Mouse (Mus musculus) hindbrain, embryonic 13.5 days (tissue): ENCODE measurements around the gene Pcsk2. TPM values are rescaled to one million over a fixed set of nuclear protein-coding genes. Genes with fewer than 3 reads are reported as not detected.

Source experiments
- ATAC-seq: fragments of 200-750 bp; cut with Nextera tagmentation; 2 replicates; pipeline ENCODE4 v1.8.0; 2017; ENCODE audit warnings: moderate TSS enrichment; ENCODE audit not compliant: low FRiP score
- H3K27ac ChIP-seq: fragments of 300-500 bp; sonication (generic); 2 replicates; pipeline ENCODE4 v1.5.1; 2015; ENCODE audit warnings: inconsistent platforms, mild to moderate bottlenecking, moderate library complexity
- H3K27me3 ChIP-seq: fragments of 300-500 bp; sonication (generic); 2 replicates; pipeline ENCODE4 v1.6.1; 2015; ENCODE audit warnings: mild to moderate bottlenecking, inconsistent platforms
- H3K36me3 ChIP-seq: fragments of 300-500 bp; sonication (generic); 2 replicates; pipeline ENCODE4 v1.6.1; 2015; ENCODE audit warnings: mild to moderate bottlenecking, inconsistent platforms
- H3K4me1 ChIP-seq: fragments of 300-500 bp; sonication (generic); replicated peaks from 2 replicates; pipeline ENCODE4 v1.6.1; 2015; ENCODE audit warnings: inconsistent platforms
- H3K4me2 ChIP-seq: fragments of 300-500 bp; sonication (generic); 2 replicates; pipeline ENCODE4 v1.6.1; 2015; ENCODE audit warnings: inconsistent platforms, mild to moderate bottlenecking, moderate library complexity
- H3K4me3 ChIP-seq: fragments of 300-500 bp; sonication (generic); 2 replicates; pipeline ENCODE4 v1.5.1; 2015; ENCODE audit warnings: mild to moderate bottlenecking, inconsistent platforms
- H3K9ac ChIP-seq: fragments of 300-500 bp; sonication (generic); 2 replicates; pipeline ENCODE4 v1.6.1; 2015; ENCODE audit warnings: mild to moderate bottlenecking, inconsistent platforms
- H3K9me3 ChIP-seq: fragments of 300-500 bp; sonication (generic); 2 replicates; pipeline ENCODE4 v1.6.1; 2016; ENCODE audit warnings: inconsistent platforms
- WGBS: fragments of 180-500 bp; shearing (Covaris S2); methylation state at CpG from one replicate; pipeline ENCODE4 v1.1.7; 2015; 5-methylcytosine and 5-hydroxymethylcytosine counted together
- polyA plus RNA-seq: library from polyadenylated mRNA; unstranded; fragments of >200 nt; fragmentation: Nextera tagmentation; extraction: Ambion mirVana; gene quantifications from 2 replicates; pipeline ENCODE4 v1.2.1, GENCODE M21; 2015

Gene Pcsk2
- polyA plus RNA-seq, 1 experiment from 2014 or later: 16.9 TPM

- Histone ChIP-seq H3K27ac (no peak overlapping the region), H3K4me1 (no peaks in the 10 kb centered on the region), H3K9ac (no peak overlapping the region), H3K27me3 (no peaks in the 10 kb centered on the region), H3K36me3 (no peaks in the 10 kb centered on the region), H3K4me2 (no peak overlapping the region), H3K4me3 (no peak overlapping the region), H3K9me3 (no peaks in the 10 kb centered on the region)
- WGBS: 94% methylated on average over 2 of the region's 2 CpGs
- no peak for ATAC-seq
These were observed 44.4 kb downstream of the Pcsk2 start for GRCm38 (mm10) chr2:143590398-143590797.

DNA sequence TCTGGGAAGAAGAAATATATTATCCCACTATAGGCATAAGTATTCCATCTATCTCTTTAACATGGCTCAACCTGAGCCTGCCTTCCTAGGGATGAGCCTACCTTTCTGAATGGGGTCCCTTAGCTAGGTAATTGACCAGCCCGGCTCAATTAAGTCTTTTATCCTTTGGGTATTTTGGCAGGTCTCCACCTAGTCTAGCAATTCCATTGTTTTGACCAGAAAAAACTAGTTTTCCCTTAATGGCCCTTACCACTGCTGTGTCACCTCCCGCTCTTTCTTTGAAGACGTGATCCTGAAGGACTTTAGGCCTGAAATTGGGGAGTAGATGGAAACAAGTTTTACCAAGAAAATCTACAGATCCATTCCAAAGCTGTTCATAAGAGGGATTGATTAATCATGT, 57.1 kb downstream of the Pcsk2 start:
- no peaks in the 10 kb centered on the region for H3K27me3 ChIP-seq
- no peak overlapping the region for H3K4me2 ChIP-seq
- WGBS: 76% methylated on average over 3 of the region's 3 CpGs
- H3K27ac ChIP-seq: no peak overlapping the region
- H3K9me3 ChIP-seq: no peaks in the 10 kb centered on the region
- no peaks in the 10 kb centered on the region for H3K4me1 ChIP-seq
- H3K9ac ChIP-seq: no peak overlapping the region
- no peaks in the 10 kb centered on the region for H3K36me3 ChIP-seq
- no peak for ATAC-seq
- H3K4me3 ChIP-seq: no peak overlapping the region

DNA sequence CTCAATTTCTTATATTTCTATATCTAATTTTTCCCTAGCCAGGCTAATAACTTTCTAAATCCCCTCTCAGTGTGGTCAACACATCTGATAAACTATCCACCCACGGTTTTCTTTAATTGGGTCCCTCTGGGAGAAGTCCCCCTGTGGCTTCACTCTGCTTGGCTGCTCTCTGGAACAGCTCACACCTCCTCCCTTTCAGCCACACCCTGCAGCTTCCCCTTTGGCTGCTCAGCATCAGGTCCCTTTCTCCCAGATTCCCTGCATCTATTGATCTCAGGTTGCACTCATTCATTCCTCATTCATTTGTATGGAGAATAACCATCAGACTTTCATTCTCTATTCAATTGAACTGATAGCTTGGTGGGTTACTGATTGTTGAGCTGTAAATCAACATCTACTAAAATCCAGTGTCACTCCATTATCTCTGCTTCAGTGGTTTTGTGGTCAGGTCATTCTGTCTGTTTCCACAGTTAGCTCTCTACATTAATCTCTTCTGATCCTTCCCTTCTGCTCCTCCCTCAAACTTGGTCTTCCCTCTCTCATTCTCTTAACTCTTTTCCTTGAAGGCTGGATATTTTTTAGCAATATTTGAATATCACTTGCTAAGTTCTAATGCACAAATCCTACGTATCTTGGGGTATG, 58.0 kb downstream of the Pcsk2 start:
- no peaks in the 10 kb centered on the region for H3K27me3 ChIP-seq

DNA sequence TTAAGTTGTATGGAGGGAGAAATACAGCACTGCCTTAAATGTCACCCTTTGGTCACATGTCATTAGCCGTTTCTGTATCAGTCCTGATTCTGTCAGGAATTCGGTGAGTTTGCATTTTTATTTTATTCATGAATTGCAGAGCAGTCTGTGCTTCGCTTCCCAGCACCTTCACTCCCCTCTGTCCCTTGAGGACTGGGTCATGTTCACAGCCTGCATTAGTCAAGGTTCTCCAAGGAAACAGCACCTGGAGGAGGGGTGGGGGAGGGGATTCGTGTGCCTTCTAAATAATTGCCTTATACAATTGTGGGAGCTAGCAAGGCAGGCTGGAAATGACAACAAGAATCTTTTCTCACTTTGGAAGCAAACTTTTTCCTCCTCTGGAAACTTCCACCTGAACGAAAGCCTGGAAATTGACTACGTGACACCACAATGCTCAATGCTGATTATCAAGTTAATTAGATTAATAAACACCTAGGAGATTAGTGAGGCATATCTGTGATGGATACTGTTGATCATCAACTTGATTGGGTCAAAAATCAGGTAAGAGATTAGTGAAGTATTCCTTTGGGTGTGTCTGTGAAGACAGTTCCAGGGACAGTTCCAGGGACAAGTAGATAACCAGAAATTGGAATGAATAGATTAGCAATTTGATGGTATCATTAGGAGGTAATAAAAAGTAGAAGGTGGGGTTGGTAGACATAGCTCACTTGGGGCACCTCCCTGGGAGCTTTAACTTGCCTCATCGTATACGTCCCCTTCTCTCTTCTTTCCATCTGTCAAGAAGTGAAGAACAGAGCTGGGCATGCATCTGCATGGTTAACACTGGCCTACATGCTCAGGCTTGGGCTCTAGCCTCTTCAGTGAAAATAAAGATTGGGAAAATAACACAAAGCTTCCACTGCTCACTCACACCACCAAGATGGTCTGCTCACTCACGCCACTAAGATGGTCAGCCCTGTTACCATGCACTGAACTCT, 64.7 kb downstream of the Pcsk2 start:
- 67% methylated on average over 9 of the region's 9 CpGs for WGBS

More for the DNA sequence above, 58.0 kb downstream of the Pcsk2 start:
- Histone ChIP-seq H3K4me2 (no peak overlapping the region), H3K27ac (no peak overlapping the region), H3K9me3 (no peaks in the 10 kb centered on the region), H3K4me1 (no peaks in the 10 kb centered on the region), H3K9ac (no peak overlapping the region), H3K4me3 (no peak overlapping the region), H3K36me3 (no peaks in the 10 kb centered on the region)
- ATAC-seq: no peak
- WGBS: 45% methylated on average over 2 of the region's 2 CpGs

DNA sequence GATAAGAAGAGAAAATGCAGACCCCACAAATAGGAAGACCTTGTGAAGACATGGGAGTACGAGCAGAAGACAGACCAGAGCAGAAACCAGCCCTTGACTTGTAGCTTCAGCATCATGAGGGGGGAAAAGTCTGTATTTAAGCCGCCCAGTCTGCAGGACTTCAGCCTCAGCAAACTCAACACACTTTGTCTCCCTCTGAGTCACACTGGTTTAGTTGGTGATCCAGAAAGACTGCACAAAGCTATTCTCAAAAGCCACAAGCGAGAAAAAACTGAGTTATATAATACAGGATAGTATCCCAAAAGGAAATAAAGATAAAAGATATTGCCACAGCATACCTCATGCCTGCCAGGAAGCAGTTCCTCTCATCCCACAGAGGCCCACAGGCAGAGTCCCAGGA, 67.5 kb downstream of the Pcsk2 start:
- no peak for ATAC-seq
- H3K36me3 ChIP-seq: no peaks in the 10 kb centered on the region
- no peak overlapping the region for H3K4me3 ChIP-seq
- H3K4me2 ChIP-seq: no peak overlapping the region
- H3K27ac ChIP-seq: no peak overlapping the region
- WGBS: 74% methylated on average over 3 of the region's 3 CpGs
- no peaks in the 10 kb centered on the region for H3K27me3 ChIP-seq
- H3K9ac ChIP-seq: no peak overlapping the region
- H3K9me3 ChIP-seq: no peaks in the 10 kb centered on the region
- H3K4me1 ChIP-seq: peaks cover 6% of the 10 kb centered on the region

More for the DNA sequence above, 64.7 kb downstream of the Pcsk2 start:
- peaks cover 6% of the 10 kb centered on the region for H3K4me1 ChIP-seq
- H3K36me3 ChIP-seq: no peaks in the 10 kb centered on the region
- 0 out of 2 replicates have a peak, but pooled peaks have one; percentile 38 for ATAC-seq
- no peak overlapping the region for H3K4me3 ChIP-seq
- no peak overlapping the region for H3K27ac ChIP-seq
- no peak overlapping the region for H3K9ac ChIP-seq
- no peaks in the 10 kb centered on the region for H3K27me3 ChIP-seq
- H3K9me3 ChIP-seq: no peaks in the 10 kb centered on the region
- H3K4me2 ChIP-seq: no peak overlapping the region

DNA sequence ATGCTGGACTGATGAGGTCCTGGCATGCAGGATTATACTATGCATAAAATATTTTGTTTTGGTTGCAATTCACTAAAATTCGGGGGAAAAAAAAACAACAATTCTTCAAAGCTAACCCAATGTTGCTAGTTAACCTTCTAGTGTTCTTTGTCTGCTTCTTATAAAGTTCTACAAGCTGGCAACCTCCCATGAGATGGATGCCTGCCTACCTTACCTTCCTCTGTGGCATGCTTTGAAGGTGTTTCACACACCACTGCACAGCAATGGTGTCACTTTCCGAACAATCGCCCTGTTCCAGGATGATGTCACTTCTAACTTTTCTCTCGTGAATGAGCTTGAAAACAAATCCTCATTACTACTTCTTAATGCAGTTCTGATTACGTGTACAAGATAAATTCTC, 68.8 kb downstream of the Pcsk2 start:
- H3K4me2 ChIP-seq: no peak overlapping the region
- no peaks in the 10 kb centered on the region for H3K9me3 ChIP-seq
- H3K27me3 ChIP-seq: no peaks in the 10 kb centered on the region
- no peak overlapping the region for H3K4me3 ChIP-seq
- 59% methylated on average over 5 of the region's 5 CpGs for WGBS
- peaks cover 6% of the 10 kb centered on the region for H3K4me1 ChIP-seq
- no peaks in the 10 kb centered on the region for H3K36me3 ChIP-seq
- H3K9ac ChIP-seq: no peak overlapping the region
- no peak for ATAC-seq
- H3K27ac ChIP-seq: no peak overlapping the region

DNA sequence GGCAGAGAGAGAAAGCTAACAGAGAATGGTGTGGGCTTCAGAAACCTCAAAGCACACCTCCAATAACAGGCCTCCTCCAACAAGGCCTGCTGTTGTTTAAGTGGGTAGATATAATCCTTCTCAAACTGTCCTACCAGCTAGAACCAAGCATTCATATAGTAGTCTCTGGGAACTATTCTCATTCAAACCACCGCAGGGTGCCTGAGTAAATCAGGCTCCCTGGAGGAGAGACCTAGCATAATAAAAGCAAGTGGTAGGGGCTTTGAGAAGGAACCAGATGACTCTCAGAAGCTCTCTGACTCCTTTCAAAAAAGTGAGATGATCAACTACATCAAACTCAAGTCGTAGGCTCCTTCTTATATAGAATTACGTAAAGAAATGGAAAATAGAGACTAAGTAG, 75.0 kb downstream of the Pcsk2 start:
- no peak overlapping the region for H3K9ac ChIP-seq
- no peak overlapping the region for H3K27ac ChIP-seq
- no peak for ATAC-seq
- no peak overlapping the region for H3K4me3 ChIP-seq
- no peaks in the 10 kb centered on the region; the same call in 1 of the 2 replicates for H3K4me1 ChIP-seq
- no peaks in the 10 kb centered on the region for H3K36me3 ChIP-seq
- no peak overlapping the region for H3K4me2 ChIP-seq
- 44% methylated on average over 3 of the region's 3 CpGs for WGBS
- no peaks in the 10 kb centered on the region for H3K27me3 ChIP-seq
- no peaks in the 10 kb centered on the region for H3K9me3 ChIP-seq

- Histone ChIP-seq H3K4me3 (no peak overlapping the region), H3K4me2 (no peak overlapping the region), H3K9ac (no peak overlapping the region), H3K4me1 (no peaks in the 10 kb centered on the region; the same call in 1 of the 2 replicates), H3K27ac (no peak overlapping the region), H3K36me3 (no peaks in the 10 kb centered on the region), H3K9me3 (no peaks in the 10 kb centered on the region), H3K27me3 (no peaks in the 10 kb centered on the region)
- WGBS: 80% methylated on average over 3 of the region's 3 CpGs
- ATAC-seq: no peak
These were observed 78.0 kb downstream of the Pcsk2 start for GRCm38 (mm10) chr2:143623916-143624315.

- Histone ChIP-seq H3K4me1 (no peaks in the 10 kb centered on the region), H3K36me3 (no peaks in the 10 kb centered on the region), H3K9ac (no peak overlapping the region), H3K27me3 (no peaks in the 10 kb centered on the region), H3K9me3 (no peaks in the 10 kb centered on the region), H3K27ac (no peak overlapping the region), H3K4me2 (no peak overlapping the region), H3K4me3 (no peak overlapping the region)
- no peak for ATAC-seq
- WGBS: 86% methylated on average over 1 of the region's 1 CpGs
These were observed 97.3 kb downstream of the Pcsk2 start for GRCm38 (mm10) chr2:143643305-143643704.

GRCm38 (mm10) chr2:143644374-143644773, 98.4 kb downstream of the Pcsk2 start:
- 88% methylated on average over 4 of the region's 4 CpGs for WGBS
- H3K4me1 ChIP-seq: no peaks in the 10 kb centered on the region
- H3K27ac ChIP-seq: no peak overlapping the region

DNA sequence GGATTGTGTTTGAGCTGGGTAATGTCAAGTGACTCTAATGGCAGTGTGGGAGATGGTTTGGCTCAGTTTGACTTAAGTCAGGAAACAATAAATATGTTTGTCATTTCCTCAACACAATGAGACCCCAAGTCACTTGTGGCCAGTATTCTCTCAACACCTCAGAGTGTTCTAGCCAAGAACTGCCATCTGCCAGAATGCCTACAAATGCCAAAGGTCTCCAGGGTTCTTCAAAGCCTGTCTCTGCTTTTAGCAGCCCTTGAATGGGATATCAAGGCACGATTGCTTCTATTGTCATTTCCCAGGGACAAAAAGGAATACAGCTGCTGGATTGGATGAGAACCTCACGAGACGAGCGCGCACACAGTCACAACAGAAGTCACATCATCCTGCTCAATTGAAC, 100.0 kb downstream of the Pcsk2 start:
- Histone ChIP-seq H3K4me2 (no peak overlapping the region), H3K4me1 (no peaks in the 10 kb centered on the region), H3K27ac (no peak overlapping the region), H3K4me3 (no peak overlapping the region), H3K9me3 (no peaks in the 10 kb centered on the region), H3K9ac (no peak overlapping the region), H3K27me3 (no peaks in the 10 kb centered on the region), H3K36me3 (no peaks in the 10 kb centered on the region)
- ATAC-seq: no peak
- WGBS: 48% methylated on average over 5 of the region's 5 CpGs

More at GRCm38 (mm10) chr2:143644374-143644773, 98.4 kb downstream of the Pcsk2 start:
- H3K4me3 ChIP-seq: no peak overlapping the region
- no peaks in the 10 kb centered on the region for H3K36me3 ChIP-seq
- no peak overlapping the region for H3K9ac ChIP-seq
- no peak overlapping the region for H3K4me2 ChIP-seq
- no peaks in the 10 kb centered on the region for H3K27me3 ChIP-seq
- no peaks in the 10 kb centered on the region for H3K9me3 ChIP-seq
- no peak for ATAC-seq

GRCm38 (mm10) chr2:143654621-143655020, 108.7 kb downstream of the Pcsk2 start:
- H3K4me2 ChIP-seq: no peak overlapping the region
- no peaks in the 10 kb centered on the region for H3K27me3 ChIP-seq
- H3K9ac ChIP-seq: no peak overlapping the region
- ATAC-seq: no peak
- H3K4me3 ChIP-seq: no peak overlapping the region
- no peak overlapping the region for H3K27ac ChIP-seq
- no peaks in the 10 kb centered on the region for H3K36me3 ChIP-seq
- 94% methylated on average over 4 of the region's 4 CpGs for WGBS
- H3K9me3 ChIP-seq: no peaks in the 10 kb centered on the region
- H3K4me1 ChIP-seq: peaks cover 9% of the 10 kb centered on the region; the same call in 1 of the 2 replicates
